Mouse (Mus musculus): ENCODE data around the gene Edc3. TPM values are rescaled to one million over a fixed set of nuclear protein-coding genes. Genes with fewer than 3 reads are reported as not detected.
A peak's percentile ranks its signal among the peaks of the same experiment; 100 is the strongest.

The Edc3 gene
- 8.0 and 8.1 TPM in 2 replicates for polyA plus RNA-seq (2012; rRNA removed)

- peak within 1 kb of the TSS; percentile 99 for H3K4me3 ChIP-seq (ENCODE audit: control insufficient read depth, low read depth, low read length)
These were observed at the start of gene Edc3 for GRCm38 (mm10) chr9:57708068-57708719. Edc3 (plus strand) TSS chr9:57708540.

GRCm38 (mm10) chr9:57658970-57659369 is 49.4 kb upstream of the Edc3 start:
- H3K4me3 ChIP-seq (ENCODE audit: control insufficient read depth, low read depth, low read length): no peak overlapping the region
- no peaks in the 10 kb centered on the region for H3K27me3 ChIP-seq (ENCODE audit: control insufficient read depth, insufficient read depth, low read length)
- peaks cover 7% of the 10 kb centered on the region for H3K4me1 ChIP-seq (ENCODE audit: control insufficient read depth, insufficient read depth, low read length)
- TF ChIP-seq CTCF (IDR thresholded peaks at IDR 0.05; ENCODE audit: control insufficient read depth, insufficient read depth, insufficient replicate concordance, low read depth, low read length) (no peak), POLR2A (IDR thresholded peaks at IDR 0.05; ENCODE audit: control insufficient read depth, low read depth, low read length) (no peak)
- no peaks in the 10 kb centered on the region for H3K36me3 ChIP-seq (ENCODE audit: control insufficient read depth, insufficient read depth, low read length)
- H3K27ac ChIP-seq (ENCODE audit: control insufficient read depth, insufficient read depth, low read depth, low read length): no peak overlapping the region

More at GRCm38 (mm10) chr9:57708068-57708719, at the start of gene Edc3:
- Histone ChIP-seq H3K27ac (ENCODE audit: control insufficient read depth, insufficient read depth, low read depth, low read length) (peak within 1 kb of the TSS; percentile 89), H3K36me3 (ENCODE audit: control insufficient read depth, insufficient read depth, low read length) (no peaks in the 10 kb centered on the region), H3K4me1 (ENCODE audit: control insufficient read depth, insufficient read depth, low read length) (no peaks in the 10 kb centered on the region; the same call in 1 of the 2 replicates), H3K27me3 (ENCODE audit: control insufficient read depth, insufficient read depth, low read length) (no peaks in the 10 kb centered on the region)
- TF ChIP-seq POLR2A (IDR thresholded peaks at IDR 0.05; ENCODE audit: control insufficient read depth, low read depth, low read length) (peak; percentile 74), CTCF (IDR thresholded peaks at IDR 0.05; ENCODE audit: control insufficient read depth, insufficient read depth, insufficient replicate concordance, low read depth, low read length) (no peak)

GRCm38 (mm10) chr9:57659774-57660173 is 48.6 kb upstream of the Edc3 start:
- no peaks in the 10 kb centered on the region for H3K36me3 ChIP-seq (ENCODE audit: control insufficient read depth, insufficient read depth, low read length)
- TF ChIP-seq CTCF (IDR thresholded peaks at IDR 0.05; ENCODE audit: control insufficient read depth, insufficient read depth, insufficient replicate concordance, low read depth, low read length) (peak; percentile 57; the same call in 1 of the 2 replicates), POLR2A (IDR thresholded peaks at IDR 0.05; ENCODE audit: control insufficient read depth, low read depth, low read length) (no peak)
- no peak overlapping the region for H3K4me3 ChIP-seq (ENCODE audit: control insufficient read depth, low read depth, low read length)
- H3K27me3 ChIP-seq (ENCODE audit: control insufficient read depth, insufficient read depth, low read length): no peaks in the 10 kb centered on the region
- no peak overlapping the region for H3K27ac ChIP-seq (ENCODE audit: control insufficient read depth, insufficient read depth, low read depth, low read length)
- peaks cover 5% of the 10 kb centered on the region; the same call in 1 of the 2 replicates for H3K4me1 ChIP-seq (ENCODE audit: control insufficient read depth, insufficient read depth, low read length)

- no peak for TF ChIP-seq CTCF (IDR thresholded peaks at IDR 0.05; ENCODE audit: control insufficient read depth, insufficient read depth, insufficient replicate concordance, low read depth, low read length)
- no peak for TF ChIP-seq POLR2A (IDR thresholded peaks at IDR 0.05; ENCODE audit: control insufficient read depth, low read depth, low read length)
- Histone ChIP-seq H3K4me3 (ENCODE audit: control insufficient read depth, low read depth, low read length) (no peak overlapping the region), H3K27ac (ENCODE audit: control insufficient read depth, insufficient read depth, low read depth, low read length) (no peak overlapping the region), H3K36me3 (ENCODE audit: control insufficient read depth, insufficient read depth, low read length) (no peaks in the 10 kb centered on the region), H3K27me3 (ENCODE audit: control insufficient read depth, insufficient read depth, low read length) (no peaks in the 10 kb centered on the region), H3K4me1 (ENCODE audit: control insufficient read depth, insufficient read depth, low read length) (peaks cover 5% of the 10 kb centered on the region; the same call in 1 of the 2 replicates)
These were observed 47.8 kb upstream of the Edc3 start for GRCm38 (mm10) chr9:57660501-57660900.

GRCm38 (mm10) chr9:57661552-57661951 is 46.8 kb upstream of the Edc3 start:
- TF ChIP-seq CTCF (IDR thresholded peaks at IDR 0.05; ENCODE audit: control insufficient read depth, insufficient read depth, insufficient replicate concordance, low read depth, low read length) (no peak), POLR2A (IDR thresholded peaks at IDR 0.05; ENCODE audit: control insufficient read depth, low read depth, low read length) (no peak)

GRCm38 (mm10) chr9:57664616-57665015 is 43.7 kb upstream of the Edc3 start:
- Histone ChIP-seq H3K36me3 (ENCODE audit: control insufficient read depth, insufficient read depth, low read length) (no peaks in the 10 kb centered on the region), H3K27ac (ENCODE audit: control insufficient read depth, insufficient read depth, low read depth, low read length) (no peak overlapping the region), H3K4me1 (ENCODE audit: control insufficient read depth, insufficient read depth, low read length) (no peaks in the 10 kb centered on the region), H3K27me3 (ENCODE audit: control insufficient read depth, insufficient read depth, low read length) (no peaks in the 10 kb centered on the region), H3K4me3 (ENCODE audit: control insufficient read depth, low read depth, low read length) (no peak overlapping the region)
- TF ChIP-seq CTCF (IDR thresholded peaks at IDR 0.05; ENCODE audit: control insufficient read depth, insufficient read depth, insufficient replicate concordance, low read depth, low read length) (no peak), POLR2A (IDR thresholded peaks at IDR 0.05; ENCODE audit: control insufficient read depth, low read depth, low read length) (no peak)

More at GRCm38 (mm10) chr9:57661552-57661951, 46.8 kb upstream of the Edc3 start:
- no peaks in the 10 kb centered on the region for H3K27me3 ChIP-seq (ENCODE audit: control insufficient read depth, insufficient read depth, low read length)
- no peak overlapping the region for H3K4me3 ChIP-seq (ENCODE audit: control insufficient read depth, low read depth, low read length)
- H3K36me3 ChIP-seq (ENCODE audit: control insufficient read depth, insufficient read depth, low read length): no peaks in the 10 kb centered on the region
- no peaks in the 10 kb centered on the region for H3K4me1 ChIP-seq (ENCODE audit: control insufficient read depth, insufficient read depth, low read length)
- no peak overlapping the region for H3K27ac ChIP-seq (ENCODE audit: control insufficient read depth, insufficient read depth, low read depth, low read length)

GRCm38 (mm10) chr9:57666536-57666935 is 41.8 kb upstream of the Edc3 start:
- Histone ChIP-seq H3K27me3 (ENCODE audit: control insufficient read depth, insufficient read depth, low read length) (no peaks in the 10 kb centered on the region), H3K27ac (ENCODE audit: control insufficient read depth, insufficient read depth, low read depth, low read length) (no peak overlapping the region), H3K36me3 (ENCODE audit: control insufficient read depth, insufficient read depth, low read length) (no peaks in the 10 kb centered on the region), H3K4me1 (ENCODE audit: control insufficient read depth, insufficient read depth, low read length) (no peaks in the 10 kb centered on the region), H3K4me3 (ENCODE audit: control insufficient read depth, low read depth, low read length) (no peak overlapping the region)
- TF ChIP-seq POLR2A (IDR thresholded peaks at IDR 0.05; ENCODE audit: control insufficient read depth, low read depth, low read length) (no peak), CTCF (IDR thresholded peaks at IDR 0.05; ENCODE audit: control insufficient read depth, insufficient read depth, insufficient replicate concordance, low read depth, low read length) (no peak)

Data from testis, adult 2 months (tissue).